Mouse (Mus musculus): Measurements from ENCODE around the gene Jaml.
"Not testable (repeated sequence)": the region's sequence is repeated elsewhere in the genome, so short reads cannot be mapped to it uniquely, and the experiment has no call there.

Gene Jaml

DNA sequence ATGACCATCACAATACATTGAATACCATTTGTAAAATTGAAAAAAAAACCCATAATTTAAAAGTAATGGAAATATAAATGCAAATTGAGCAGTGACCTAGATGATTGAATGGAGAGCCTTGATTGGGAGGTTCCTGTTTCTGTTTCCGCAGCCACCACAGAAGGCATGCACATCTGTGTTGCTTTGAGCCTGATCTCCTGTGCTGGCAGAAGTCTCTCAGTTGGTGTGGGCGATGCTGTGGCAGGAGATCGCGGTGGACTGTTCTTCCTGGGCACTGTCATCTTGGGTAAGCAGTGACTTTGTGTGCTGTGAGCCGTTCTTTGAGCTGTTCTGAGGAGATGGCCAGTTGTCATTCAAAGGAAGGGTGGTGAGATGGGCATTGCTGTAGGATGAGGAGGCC, at the start of gene Jaml:
Jaml (plus strand) TSS at position 173 of the 400 bp plus-strand sequence.
- peak; percentile 51 to 61 for DNase-seq

DNA sequence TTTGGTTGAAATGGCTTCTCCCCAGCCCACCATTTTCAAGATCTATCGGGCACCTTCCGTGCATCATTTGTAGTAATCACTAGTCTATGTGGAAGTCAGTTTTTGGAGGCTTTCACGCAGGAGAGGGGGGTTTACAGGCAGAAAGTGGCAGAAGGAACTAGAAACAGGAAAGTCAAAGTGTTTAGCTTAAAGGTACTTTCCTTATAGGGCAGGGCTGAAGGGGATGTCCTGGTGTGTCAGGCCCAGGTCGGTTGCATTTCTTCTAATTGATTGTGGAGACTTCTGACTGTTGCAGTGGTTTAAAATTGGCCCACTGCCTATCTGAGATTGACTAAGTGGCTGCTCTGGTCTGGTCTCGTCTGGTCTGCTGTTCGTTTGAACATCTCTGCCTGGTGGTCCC, 48.6 kb upstream of the Jaml start:
- DNase-seq: no peak

- DNase-seq: no peak
These were observed 46.7 kb upstream of the Jaml start for GRCm38 (mm10) chr9:45032261-45032660.

DNA sequence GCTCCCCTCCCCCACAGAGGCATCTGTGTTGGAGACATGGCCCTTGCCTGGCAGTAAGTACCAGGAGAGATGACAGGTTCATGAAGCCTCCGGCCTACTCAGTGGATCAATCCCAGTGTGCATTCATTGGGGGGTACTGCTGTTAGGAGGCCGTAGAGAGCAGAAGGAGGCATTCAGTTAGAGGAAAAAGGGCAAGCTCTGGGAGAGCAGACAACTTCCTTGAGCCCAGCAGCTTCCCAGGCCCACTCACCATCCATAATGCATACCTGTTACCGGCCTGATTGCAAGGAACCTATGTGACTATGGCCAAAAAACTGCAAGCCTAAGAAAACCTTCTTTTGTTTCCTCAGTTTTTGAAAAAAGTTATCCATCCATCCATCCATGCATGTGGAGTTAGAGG, 44.5 kb upstream of the Jaml start:
- no peak for DNase-seq

DNA sequence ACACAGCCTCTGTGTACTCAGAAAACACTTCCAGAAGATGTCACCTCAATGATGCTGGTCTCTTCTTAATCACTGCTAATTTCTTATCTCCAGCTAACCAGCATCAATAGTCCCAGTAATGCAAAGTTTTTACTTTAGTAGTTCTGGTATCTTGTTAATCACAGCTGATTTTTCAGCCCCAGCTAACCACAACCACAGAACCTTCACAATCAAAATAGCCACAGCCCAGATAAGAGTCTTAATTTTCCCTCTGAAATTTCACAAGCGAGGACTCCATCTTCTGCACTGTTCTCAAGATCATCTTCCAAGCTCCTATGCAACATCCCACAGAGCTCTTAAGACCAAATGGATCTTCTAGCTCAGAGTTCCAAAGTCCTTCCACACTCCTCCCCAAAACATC, 41.2 kb upstream of the Jaml start:
- not testable (repeated sequence) for DNase-seq

DNA sequence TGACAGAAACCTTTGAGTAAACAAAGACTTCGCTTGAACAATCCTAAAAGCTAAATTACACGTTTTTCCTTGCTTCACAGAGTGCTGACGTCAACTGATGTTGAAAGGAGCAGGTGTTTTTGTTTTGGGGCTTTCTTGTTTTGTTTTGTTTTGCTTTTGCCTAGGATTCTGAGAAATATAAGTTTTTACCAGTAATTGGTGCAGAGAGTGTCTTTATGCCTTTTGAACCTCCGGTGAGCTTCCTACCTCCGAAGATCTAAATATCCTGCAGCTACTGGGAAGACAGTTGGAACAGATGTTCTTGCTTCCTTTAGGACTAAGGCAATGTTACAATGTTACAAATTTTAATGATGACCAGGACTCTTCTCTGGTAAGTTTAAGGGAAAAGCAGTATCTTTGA, 39.5 kb upstream of the Jaml start, which contains the start of gene Mpzl2:
Mpzl2 (plus strand) TSS at position 301 of the 400 bp plus-strand sequence.
- no peak for DNase-seq

GRCm38 (mm10) chr9:45040066-45040845, 38.7 kb upstream of the Jaml start:
- no peak for DNase-seq

- no peak for DNase-seq
These were observed 37.7 kb upstream of the Jaml start for GRCm38 (mm10) chr9:45041131-45041838.

DNA sequence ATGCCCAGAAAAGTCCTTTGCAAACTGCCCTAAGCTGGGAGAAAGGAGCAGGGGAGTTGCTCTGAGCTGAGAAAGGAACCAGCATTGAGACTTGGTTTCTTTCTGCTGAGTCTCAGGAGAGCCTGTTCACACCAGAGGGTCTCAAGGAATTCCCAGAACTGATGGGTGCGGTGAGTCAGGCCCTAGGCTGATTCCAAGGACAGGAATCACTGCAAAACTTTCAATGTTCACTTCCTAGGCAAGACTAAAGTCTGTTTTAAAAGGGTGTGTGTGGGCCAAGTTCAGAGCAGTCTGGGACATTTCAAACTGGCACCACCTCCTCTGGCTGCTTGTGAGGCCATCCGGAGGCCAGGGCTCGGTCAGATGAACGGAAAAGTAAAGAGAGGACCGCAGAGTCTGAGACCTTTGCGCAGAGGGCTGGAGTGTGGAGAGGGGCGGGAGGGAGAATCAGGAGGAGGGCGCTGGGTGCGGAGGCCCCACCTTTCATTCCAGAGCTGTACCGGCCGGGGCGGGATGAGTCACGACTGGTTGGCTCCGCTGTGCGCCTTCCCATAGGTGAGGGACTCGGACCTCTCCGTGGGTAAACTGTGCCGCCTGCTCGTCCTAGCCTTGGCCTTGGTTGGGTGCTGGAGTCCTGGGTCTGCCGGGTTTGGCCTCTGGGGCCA, 36.8 kb upstream of the Jaml start:
- DNase-seq: peak in 1 of 2 experiments; percentile 41

DNA sequence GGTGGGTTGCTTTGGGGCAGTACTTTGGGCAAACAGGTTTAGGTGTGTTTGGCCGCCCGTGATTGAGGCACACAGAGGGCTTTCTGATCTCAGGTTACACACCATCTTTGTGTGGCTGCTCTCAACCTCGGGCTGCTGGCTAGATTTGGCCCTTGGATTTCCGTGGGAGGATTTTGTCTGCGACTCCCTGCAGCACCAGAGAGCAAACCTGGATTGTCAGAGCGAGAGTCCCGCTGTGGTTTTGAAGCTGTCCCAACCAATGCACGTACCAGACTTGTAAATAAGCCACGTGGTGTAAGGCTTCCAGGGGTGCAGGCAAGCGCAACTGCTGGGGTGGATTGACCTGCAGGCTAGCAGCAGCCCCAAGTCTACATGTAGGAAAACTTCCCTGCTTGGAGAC, 36.0 kb upstream of the Jaml start:
- DNase-seq: no peak

DNA sequence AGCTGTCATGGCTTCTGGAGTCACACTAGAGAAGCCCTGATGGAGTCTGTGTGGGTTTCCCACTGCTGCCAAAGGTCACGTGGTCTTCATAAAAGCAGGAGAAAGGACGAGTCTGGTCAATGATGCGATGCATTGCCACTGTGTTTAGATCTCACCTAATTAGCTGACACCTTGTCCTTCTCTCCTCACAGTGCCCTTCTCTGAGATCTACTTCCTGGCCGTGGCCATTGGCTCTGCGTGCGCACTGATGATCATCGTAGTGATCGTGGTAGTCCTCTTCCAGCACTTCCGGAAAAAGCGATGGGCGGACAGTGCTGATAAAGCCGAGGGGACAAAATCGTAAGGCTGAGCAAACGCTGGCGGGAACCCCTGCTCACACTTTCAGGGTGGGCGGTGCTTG, 32.0 kb upstream of the Jaml start:
- DNase-seq: no peak

- no peak for DNase-seq
These were observed 30.5 kb upstream of the Jaml start for GRCm38 (mm10) chr9:45048511-45048910.

GRCm38 (mm10) chr9:45049731-45050130, 29.3 kb upstream of the Jaml start:
- no peak for DNase-seq

DNA sequence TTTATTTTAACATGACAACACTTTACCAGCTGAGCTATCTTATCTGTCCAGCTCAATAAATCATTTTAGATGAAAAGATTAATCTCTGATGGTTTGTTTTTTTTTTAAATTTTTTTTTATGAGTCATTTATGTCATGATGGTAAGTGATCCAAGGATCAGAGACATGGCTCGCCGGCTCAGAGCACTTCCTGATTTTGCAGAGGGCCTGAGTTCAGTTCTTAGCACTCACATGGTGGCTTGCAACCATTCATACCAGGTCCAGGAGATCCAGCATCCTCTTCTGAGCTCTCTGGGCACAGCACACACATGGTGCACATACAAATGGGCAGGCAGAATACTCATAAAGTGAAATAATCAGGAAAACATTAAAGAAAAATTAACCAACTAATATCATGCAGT, 28.7 kb upstream of the Jaml start:
- no peak for DNase-seq

- DNase-seq: peak; percentile 86 to 87
These were observed 23.8 kb upstream of the Jaml start, which contains the start of gene Mpzl3 for GRCm38 (mm10) chr9:45055082-45055713. Gene Mpzl3 (plus strand): TSS chr9:45055186.

DNA sequence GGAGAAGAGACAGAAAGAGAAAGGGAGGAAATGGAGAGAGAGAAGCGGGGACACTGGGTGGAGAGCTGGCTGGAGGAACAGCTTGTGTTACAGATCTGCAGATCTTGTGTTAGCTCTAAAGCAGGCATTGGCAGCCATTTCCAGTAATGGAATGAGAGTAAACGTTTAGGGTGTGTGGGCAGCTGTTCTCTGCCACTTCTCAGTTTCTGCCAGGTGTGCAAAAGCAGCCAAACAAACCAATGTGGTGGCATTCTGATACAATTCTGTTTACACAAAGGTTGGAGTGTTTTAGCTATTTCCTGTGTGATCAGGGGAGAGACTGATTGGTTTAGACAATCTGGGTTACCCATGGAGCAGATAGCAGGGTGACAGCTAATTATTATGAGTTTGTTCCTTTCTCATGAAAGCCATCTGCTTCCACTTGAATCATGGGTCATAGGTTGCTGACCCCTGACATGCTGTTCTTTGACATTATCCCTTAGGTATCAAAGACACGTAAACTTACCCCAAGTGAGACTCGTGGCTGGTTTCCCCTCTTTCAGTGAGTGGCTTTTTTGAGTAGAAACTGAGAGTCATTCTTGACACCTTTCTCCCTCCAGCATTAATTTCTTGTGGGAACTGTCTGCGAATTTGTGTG, 20.6 kb upstream of the Jaml start:
- DNase-seq: peak; percentile 29 to 45

GRCm38 (mm10) chr9:45060151-45060550, 18.8 kb upstream of the Jaml start:
- no peak for DNase-seq

GRCm38 (mm10) chr9:45062677-45063076, 16.3 kb upstream of the Jaml start:
- no peak for DNase-seq

- no peak for DNase-seq
These were observed 14.6 kb upstream of the Jaml start for GRCm38 (mm10) chr9:45064421-45064820.

GRCm38 (mm10) chr9:45066735-45067134, 12.2 kb upstream of the Jaml start:
- DNase-seq: no peak

DNA sequence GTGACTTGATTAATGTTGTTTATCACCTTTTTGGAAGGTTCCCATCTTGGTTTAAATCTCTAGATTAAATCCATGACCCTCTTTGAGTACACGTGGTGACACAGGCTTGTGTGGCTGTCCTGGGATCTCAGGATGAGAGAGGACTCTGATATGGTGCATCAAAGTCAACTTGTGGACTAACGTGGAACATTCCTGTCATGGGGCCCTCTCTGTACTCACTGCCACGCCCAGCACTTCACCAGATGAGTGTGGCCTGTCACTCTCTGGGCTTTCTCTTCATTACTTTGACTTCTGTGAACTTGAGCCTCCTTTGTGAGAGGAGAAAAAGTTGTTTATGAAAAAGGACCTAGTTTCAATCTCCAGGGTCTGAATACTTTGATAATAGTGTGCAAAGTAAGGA, 7.2 kb upstream of the Jaml start:
- no peak for DNase-seq

GRCm38 (mm10) chr9:45077859-45078258, 1.1 kb upstream of the Jaml start:
- no peak for DNase-seq

- no peak for DNase-seq
These were observed 4.1 kb downstream of the Jaml start for GRCm38 (mm10) chr9:45083132-45083531.
